Mouse (Mus musculus) stomach, postnatal 0 days (tissue): ENCODE data around the gene Tgfbr3. TPM values are rescaled to one million over a fixed set of nuclear protein-coding genes. Genes with fewer than 3 reads are reported as not detected.

Experiments
- ATAC-seq: fragments of 200-750 bp; cut with Nextera tagmentation; 2 replicates; pipeline ENCODE4 v1.8.0; 2017; ENCODE audit not compliant: low FRiP score, low TSS enrichment
- DNase-seq: peaks from one replicate; pipeline ENCODE4 v3.0.0-alpha.2; 2016; ENCODE audit warnings: low spot score
- H3K27ac ChIP-seq: fragments of 300-500 bp; sonication (generic); replicated peaks from 2 replicates; pipeline ENCODE4 v1.5.1; 2014; ENCODE audit warnings: mild to moderate bottlenecking, control low read depth
- H3K27me3 ChIP-seq: fragments of 300-500 bp; sonication (generic); 2 replicates; pipeline ENCODE4 v1.6.1; 2014; ENCODE audit warnings: low read length; ENCODE audit not compliant: control insufficient read depth, insufficient read depth
- H3K36me3 ChIP-seq: fragments of 300-500 bp; sonication (generic); 2 replicates; pipeline ENCODE4 v1.6.1; 2014; ENCODE audit warnings: low read length, mixed read lengths; ENCODE audit not compliant: control insufficient read depth, insufficient read depth
- H3K4me1 ChIP-seq: fragments of 300-500 bp; sonication (generic); replicated peaks from 2 replicates; pipeline ENCODE4 v1.6.1; 2014; ENCODE audit warnings: antibody characterized with exemption; ENCODE audit not compliant: control insufficient read depth, insufficient read depth
- H3K4me2 ChIP-seq: fragments of 300-500 bp; sonication (generic); replicated peaks from 2 replicates; pipeline ENCODE4 v1.6.1; 2014; ENCODE audit warnings: low read depth, mild to moderate bottlenecking, control low read depth, moderate library complexity
- H3K4me3 ChIP-seq: fragments of 300-500 bp; sonication (generic); 2 replicates; pipeline ENCODE4 v1.5.1; 2014; ENCODE audit warnings: low read depth, low read length, control low read depth
- H3K9ac ChIP-seq: fragments of 300-500 bp; sonication (generic); 2 replicates; pipeline ENCODE4 v1.6.1; 2014; ENCODE audit warnings: mild to moderate bottlenecking, low read length, control low read depth, mixed read lengths
- H3K9me3 ChIP-seq: fragments of 300-500 bp; sonication (generic); 2 replicates; pipeline ENCODE4 v1.6.1; 2016; ENCODE audit warnings: low read length; ENCODE audit not compliant: control insufficient read depth
- CTCF ChIP-seq: IDR thresholded peaks from 2 replicates; pipeline ENCODE4 v1.5.1; 2016; ENCODE audit warnings: antibody characterized with exemption, low read depth, mild to moderate bottlenecking, moderate library complexity
- EP300 ChIP-seq: optimal IDR thresholded peaks from 2 replicates; pipeline ENCODE3; 2016; ENCODE audit warnings: antibody characterized with exemption
- WGBS: fragments of 180-500 bp; shearing (Covaris S2); extraction: QIAGEN DNeasy Blood & Tissue Kit; methylation state at CpG from one replicate; pipeline ENCODE4 v1.1.7; 2014; 5-methylcytosine and 5-hydroxymethylcytosine counted together
- polyA plus RNA-seq: library from polyadenylated mRNA; unstranded; fragments of >200 nt; fragmentation: Nextera tagmentation; extraction: Ambion mirVana; gene quantifications from 2 replicates; pipeline ENCODE4 v1.2.1, GENCODE M21; 2015

The Tgfbr3 gene
- polyA plus RNA-seq, 1 experiment from 2014 or later = 10.6 TPM

- no peaks in the 10 kb centered on the region for H3K9me3 ChIP-seq
- H3K4me2 ChIP-seq = no peak overlapping the region
- no peak overlapping the region for H3K9ac ChIP-seq
- H3K36me3 ChIP-seq = no peaks in the 10 kb centered on the region
- H3K4me3 ChIP-seq = no peak overlapping the region
- ATAC-seq (no peak), DNase-seq (no peak)
- no peaks in the 10 kb centered on the region for H3K27me3 ChIP-seq
- TF ChIP-seq CTCF = no peak
- no peak for TF ChIP-seq EP300
- H3K4me1 ChIP-seq = peaks cover 12% of the 10 kb centered on the region
- 93% methylated on average over 3 of the region's 3 CpGs for WGBS
- peak overlapping the region; percentile 18; the same call in 1 of the 2 replicates for H3K27ac ChIP-seq
These were observed 211.1 kb downstream of the Tgfbr3 start for GRCm38 (mm10) chr5:107078361-107078760.

- TF ChIP-seq CTCF = no peak
- TF ChIP-seq EP300 = no peak
- H3K4me3 ChIP-seq = no peak overlapping the region
- DNase-seq = no peak
- no peaks in the 10 kb centered on the region for H3K27me3 ChIP-seq
- H3K9ac ChIP-seq = no peak overlapping the region
- H3K27ac ChIP-seq = no peak overlapping the region
- H3K4me1 ChIP-seq = peaks cover 12% of the 10 kb centered on the region
- no peak for ATAC-seq
- H3K9me3 ChIP-seq = no peaks in the 10 kb centered on the region
- H3K4me2 ChIP-seq = no peak overlapping the region
- no peaks in the 10 kb centered on the region for H3K36me3 ChIP-seq
- 95% methylated on average over 7 of the region's 7 CpGs for WGBS
These were observed 211.5 kb downstream of the Tgfbr3 start for GRCm38 (mm10) chr5:107077900-107078299.

- H3K4me2 ChIP-seq = no peak overlapping the region
- no peak for DNase-seq
- 43% methylated on average over 13 of the region's 13 CpGs for WGBS
These were observed 214.3 kb downstream of the Tgfbr3 start for GRCm38 (mm10) chr5:107074980-107075583.

GRCm38 (mm10) chr5:107074350-107074749 is 215.1 kb downstream of the Tgfbr3 start:
- Histone ChIP-seq H3K4me3 (no peak overlapping the region), H3K27me3 (no peaks in the 10 kb centered on the region), H3K9me3 (no peaks in the 10 kb centered on the region), H3K4me2 (no peak overlapping the region), H3K27ac (no peak overlapping the region), H3K9ac (no peak overlapping the region), H3K36me3 (no peaks in the 10 kb centered on the region), H3K4me1 (peaks cover 5% of the 10 kb centered on the region)
- ATAC-seq (no peak), DNase-seq (no peak)
- TF ChIP-seq EP300 = no peak
- TF ChIP-seq CTCF = no peak
- 71% methylated on average over 4 of the region's 4 CpGs for WGBS

More at GRCm38 (mm10) chr5:107074980-107075583, 214.3 kb downstream of the Tgfbr3 start:
- no peaks in the 10 kb centered on the region for H3K9me3 ChIP-seq
- ATAC-seq = no peak
- no peaks in the 10 kb centered on the region for H3K27me3 ChIP-seq
- no peak overlapping the region for H3K4me3 ChIP-seq
- H3K9ac ChIP-seq = no peak overlapping the region
- TF ChIP-seq EP300 (no peak), CTCF (no peak)
- H3K27ac ChIP-seq = no peak overlapping the region
- H3K36me3 ChIP-seq = no peaks in the 10 kb centered on the region
- peaks cover 11% of the 10 kb centered on the region for H3K4me1 ChIP-seq

- 44% methylated on average over 3 of the region's 3 CpGs for WGBS
- Histone ChIP-seq H3K9me3 (no peaks in the 10 kb centered on the region), H3K4me2 (no peak overlapping the region), H3K9ac (no peak overlapping the region), H3K27me3 (no peaks in the 10 kb centered on the region), H3K36me3 (no peaks in the 10 kb centered on the region), H3K27ac (no peak overlapping the region), H3K4me1 (0 out of 2 replicates have a peak, but pooled peaks cover 4% of the 10 kb centered on the region), H3K4me3 (no peak overlapping the region)
- TF ChIP-seq CTCF (no peak), EP300 (no peak)
- ATAC-seq (no peak), DNase-seq (no peak)
These were observed 215.9 kb downstream of the Tgfbr3 start for GRCm38 (mm10) chr5:107073536-107073935.

GRCm38 (mm10) chr5:107068146-107068545 is 221.3 kb downstream of the Tgfbr3 start:
- Histone ChIP-seq H3K4me3 (no peak overlapping the region), H3K4me1 (no peaks in the 10 kb centered on the region), H3K27ac (no peak overlapping the region), H3K9me3 (no peaks in the 10 kb centered on the region), H3K9ac (no peak overlapping the region), H3K36me3 (no peaks in the 10 kb centered on the region), H3K27me3 (no peaks in the 10 kb centered on the region), H3K4me2 (no peak overlapping the region)
- TF ChIP-seq CTCF (no peak), EP300 (no peak)
- DNase-seq = no peak
- no peak for ATAC-seq
- 73% methylated on average over 5 of the region's 5 CpGs for WGBS
